Mouse (Mus musculus) R1 (cell line): Measurements from ENCODE around the gene Kif1b.
"Not testable (repeated sequence)": the region's sequence is repeated elsewhere in the genome, so short reads cannot be mapped to it uniquely, and the experiment has no call there.

ENCODE experiments used
- DNase-seq: peaks from one replicate; pipeline ENCODE4 v3.0.0-alpha.2; 2018; ENCODE audit warnings: low read depth, low spot score

Gene Kif1b

GRCm38 (mm10) chr4:149273128-149273527, 34.4 kb downstream of the Kif1b start:
- peak; percentile 61 for DNase-seq

GRCm38 (mm10) chr4:149270541-149270940, 37.0 kb downstream of the Kif1b start:
- no peak for DNase-seq

- DNase-seq = no peak
Observed at GRCm38 (mm10) chr4:149269026-149269425, 38.5 kb downstream of the Kif1b start.

GRCm38 (mm10) chr4:149264895-149265294, 42.6 kb downstream of the Kif1b start:
- DNase-seq = no peak

GRCm38 (mm10) chr4:149263218-149263617, 44.3 kb downstream of the Kif1b start:
- DNase-seq = no peak

GRCm38 (mm10) chr4:149261466-149261865, 46.0 kb downstream of the Kif1b start:
- no peak for DNase-seq

- DNase-seq = no peak
Observed at GRCm38 (mm10) chr4:149260911-149261310, 46.6 kb downstream of the Kif1b start.

- DNase-seq = no peak
Observed at GRCm38 (mm10) chr4:149259391-149260094, 48.0 kb downstream of the Kif1b start.

- peak; percentile 46 for DNase-seq
Observed at GRCm38 (mm10) chr4:149258926-149259325, 48.6 kb downstream of the Kif1b start.

- DNase-seq = no peak
Observed at GRCm38 (mm10) chr4:149256511-149257300, 50.8 kb downstream of the Kif1b start.

GRCm38 (mm10) chr4:149255277-149256270, 51.9 kb downstream of the Kif1b start:
- DNase-seq = peak; percentile 82

GRCm38 (mm10) chr4:149254827-149255226, 52.7 kb downstream of the Kif1b start:
- no peak for DNase-seq

GRCm38 (mm10) chr4:149249311-149249710, 58.2 kb downstream of the Kif1b start:
- no peak for DNase-seq

- DNase-seq = no peak
Observed at GRCm38 (mm10) chr4:149247772-149248171, 59.7 kb downstream of the Kif1b start.

GRCm38 (mm10) chr4:149247156-149247633, 60.3 kb downstream of the Kif1b start:
- DNase-seq = no peak

GRCm38 (mm10) chr4:149246578-149247155, 60.8 kb downstream of the Kif1b start:
- DNase-seq = no peak

- no peak for DNase-seq
Observed at GRCm38 (mm10) chr4:149237011-149237410, 70.5 kb downstream of the Kif1b start.

- DNase-seq = no peak
Observed at GRCm38 (mm10) chr4:149233938-149234337, 73.6 kb downstream of the Kif1b start.

- not testable (repeated sequence) for DNase-seq
Observed at GRCm38 (mm10) chr4:149228682-149229081, 78.8 kb downstream of the Kif1b start.

- no peak for DNase-seq
Observed at GRCm38 (mm10) chr4:149228256-149228655, 79.2 kb downstream of the Kif1b start.

GRCm38 (mm10) chr4:149226311-149226710, 81.2 kb downstream of the Kif1b start:
- DNase-seq = no peak
